Mouse (Mus musculus): Measurements from ENCODE around the gene Syt13.
A peak's percentile ranks its signal among the peaks of the same experiment; 100 is the strongest.

The Syt13 gene

DNA sequence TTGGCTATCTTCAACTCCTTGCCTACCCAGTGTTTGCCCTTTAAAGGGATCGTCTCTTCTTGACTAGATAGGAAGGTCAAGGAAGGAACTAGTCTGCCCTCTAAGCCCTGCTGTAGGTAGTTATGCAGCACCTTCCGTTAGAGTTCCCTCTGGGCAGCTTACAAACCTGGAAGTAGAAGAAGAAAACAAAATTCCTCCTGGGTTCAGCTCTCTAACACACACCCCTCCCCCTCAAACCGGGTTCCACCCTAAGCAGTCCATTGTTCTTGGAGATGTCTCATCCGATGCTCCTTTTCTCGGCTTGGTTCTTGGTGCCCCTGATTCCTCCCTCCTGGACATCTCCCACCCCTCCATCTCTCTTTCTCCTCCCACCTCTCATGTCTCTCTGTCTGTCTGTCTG, 14.8 kb downstream of the Syt13 start:
- DNase-seq = no peak

- DNase-seq = peak; percentile 75
Measured at GRCm38 (mm10) chr2:92931061-92931460, 16.2 kb downstream of the Syt13 start.

GRCm38 (mm10) chr2:92933379-92933778, 18.5 kb downstream of the Syt13 start:
- DNase-seq = no peak

- DNase-seq = no peak
Measured at GRCm38 (mm10) chr2:92934312-92934982, 19.5 kb downstream of the Syt13 start.

DNA sequence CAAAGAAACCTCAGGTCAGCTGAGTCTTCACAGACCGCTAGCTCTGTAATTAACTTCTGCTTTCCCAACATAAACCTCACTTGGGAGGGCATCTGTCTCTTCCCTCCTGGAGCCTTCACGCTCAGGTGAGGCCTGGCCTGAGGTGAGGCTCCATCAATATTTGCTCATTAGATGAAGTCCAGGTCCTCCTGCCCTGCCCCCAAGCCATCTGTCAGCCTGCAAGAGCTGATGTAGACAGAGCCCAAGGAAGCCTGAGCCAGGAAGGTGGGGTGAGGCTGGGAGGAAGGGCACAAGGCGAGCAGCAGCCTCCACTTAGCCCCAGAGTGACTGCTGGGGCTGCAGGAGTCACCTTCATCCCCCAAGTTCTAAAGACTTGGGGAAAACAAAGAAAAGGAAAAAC, 20.6 kb downstream of the Syt13 start:
- no peak for DNase-seq

GRCm38 (mm10) chr2:92938063-92938462, 23.2 kb downstream of the Syt13 start:
- DNase-seq = no peak

DNA sequence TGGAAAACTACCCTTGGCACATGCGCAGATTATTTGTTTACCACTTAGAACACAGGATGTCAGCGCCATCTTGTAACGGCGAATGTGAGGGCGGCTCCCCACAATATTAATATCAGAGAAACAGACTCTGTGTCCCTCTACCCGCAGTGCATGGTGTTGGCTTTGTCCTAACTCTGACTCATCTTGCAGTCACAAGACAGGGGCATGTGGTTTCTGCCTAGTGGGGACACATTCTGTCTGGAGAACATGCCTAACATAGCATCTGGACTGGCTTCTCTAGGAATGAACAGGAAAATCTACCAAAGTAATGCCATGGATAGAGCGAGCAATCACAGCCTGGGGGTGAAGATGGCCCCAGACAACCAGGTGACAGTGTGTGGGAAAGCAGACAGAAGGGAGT, 23.9 kb downstream of the Syt13 start:
- DNase-seq = no peak

GRCm38 (mm10) chr2:92940963-92941362, 26.1 kb downstream of the Syt13 start:
- DNase-seq = no peak

GRCm38 (mm10) chr2:92941463-92941862, 26.6 kb downstream of the Syt13 start:
- DNase-seq = no peak

DNA sequence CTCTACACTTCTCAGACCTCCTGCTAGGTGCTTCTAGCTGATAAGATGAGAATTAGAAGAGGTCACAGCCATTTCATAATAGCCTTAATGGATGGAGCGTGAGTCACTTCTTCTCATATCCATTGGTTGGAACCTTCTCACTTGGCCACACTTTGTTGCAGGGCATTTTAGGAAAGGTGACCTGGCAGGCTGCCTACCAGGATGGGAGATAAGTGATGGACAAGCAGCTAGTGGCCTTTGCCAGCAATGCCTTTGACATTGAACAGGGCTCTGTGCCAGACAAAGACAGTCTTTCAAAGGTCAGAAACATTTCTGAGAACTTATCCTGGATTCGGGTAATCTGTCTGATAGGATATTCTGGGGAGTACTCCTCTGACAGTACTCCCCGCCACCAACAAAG, 28.5 kb downstream of the Syt13 start:
- DNase-seq = no peak

DNA sequence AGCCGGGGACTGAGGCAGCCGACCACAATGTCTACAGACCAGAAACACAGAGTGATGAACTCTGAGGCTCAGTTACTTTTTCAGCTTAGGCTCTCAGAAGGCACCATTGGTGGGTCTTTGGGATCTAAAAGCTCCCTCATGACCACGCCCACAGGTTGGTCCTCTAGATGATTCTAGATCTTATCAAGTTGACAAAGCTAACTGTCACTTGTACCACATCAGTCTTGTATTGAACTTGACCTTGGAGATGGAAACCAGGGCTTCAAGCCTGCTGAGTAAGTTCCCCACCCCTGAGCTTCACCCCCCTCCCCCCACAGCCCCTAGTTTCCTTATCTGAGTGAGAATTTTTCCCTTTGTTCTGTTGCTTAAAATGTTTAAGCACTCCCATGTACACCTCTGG, 29.5 kb downstream of the Syt13 start:
- DNase-seq = no peak

GRCm38 (mm10) chr2:92945125-92945746, 30.3 kb downstream of the Syt13 start:
- no peak for DNase-seq

DNA sequence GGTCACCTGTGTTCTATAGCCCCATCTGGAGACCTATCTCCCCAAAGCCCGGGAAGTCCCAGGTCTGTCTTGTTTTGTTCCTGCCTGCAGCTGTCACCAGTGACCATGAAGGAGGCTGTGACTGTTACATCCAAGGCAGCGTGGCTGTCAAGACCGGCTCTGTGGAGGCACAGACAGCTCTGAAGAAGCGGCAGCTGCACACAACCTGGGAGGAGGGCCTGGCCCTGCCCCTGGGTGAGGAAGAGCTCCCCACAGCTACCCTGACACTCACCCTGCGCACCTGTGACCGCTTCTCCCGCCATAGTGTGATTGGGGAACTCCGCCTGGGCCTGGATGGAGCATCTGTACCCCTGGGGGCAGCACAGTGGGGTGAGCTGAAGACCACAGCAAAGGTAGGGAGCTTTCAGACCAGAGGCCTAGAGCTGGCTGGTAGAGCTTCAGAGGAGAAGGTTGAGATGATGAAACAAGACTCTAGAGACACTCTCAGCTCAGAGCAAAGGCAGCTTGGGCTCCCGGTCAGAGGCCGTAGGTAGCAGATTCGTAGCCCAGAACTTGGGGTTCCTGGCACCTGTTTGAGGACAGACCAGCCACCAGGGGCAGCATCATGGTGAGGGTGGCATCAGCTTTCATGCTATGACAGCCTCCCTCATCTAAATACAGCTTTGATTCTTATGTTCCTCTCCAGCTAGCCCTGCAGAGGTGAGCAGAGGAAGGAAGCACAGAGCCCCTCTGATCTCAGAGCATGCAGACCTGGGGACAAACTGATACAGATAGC, 31.1 kb downstream of the Syt13 start:
- DNase-seq = peak; percentile 87

GRCm38 (mm10) chr2:92947981-92948698, 33.2 kb downstream of the Syt13 start:
- DNase-seq = peak; percentile 75

GRCm38 (mm10) chr2:92948699-92949300, 33.9 kb downstream of the Syt13 start:
- no peak for DNase-seq

GRCm38 (mm10) chr2:92949518-92949917, 34.6 kb downstream of the Syt13 start:
- DNase-seq = no peak

GRCm38 (mm10) chr2:92953450-92953849, 38.6 kb downstream of the Syt13 start:
- DNase-seq = no peak

GRCm38 (mm10) chr2:92954404-92955114, 39.7 kb downstream of the Syt13 start:
- peak; percentile 89 for DNase-seq

DNA sequence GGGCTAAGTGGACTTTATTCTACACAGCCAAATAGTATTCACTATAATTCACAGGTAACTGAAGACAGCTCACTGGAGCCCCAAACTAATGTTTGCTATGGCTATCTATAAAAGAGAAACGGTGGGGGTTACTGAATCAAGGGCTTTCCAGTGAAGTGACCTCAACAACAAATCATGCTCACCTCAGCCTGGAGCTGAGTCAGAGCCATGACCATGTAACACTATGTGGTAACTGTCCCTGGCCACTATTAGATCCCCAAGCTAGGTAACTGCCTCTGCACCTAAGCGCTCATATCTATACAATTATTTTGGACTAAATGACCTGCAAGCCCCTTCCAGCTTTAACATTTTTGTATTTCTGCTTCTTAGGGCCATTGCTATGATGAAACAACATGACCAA, 42.0 kb downstream of the Syt13 start:
- no peak for DNase-seq

DNA sequence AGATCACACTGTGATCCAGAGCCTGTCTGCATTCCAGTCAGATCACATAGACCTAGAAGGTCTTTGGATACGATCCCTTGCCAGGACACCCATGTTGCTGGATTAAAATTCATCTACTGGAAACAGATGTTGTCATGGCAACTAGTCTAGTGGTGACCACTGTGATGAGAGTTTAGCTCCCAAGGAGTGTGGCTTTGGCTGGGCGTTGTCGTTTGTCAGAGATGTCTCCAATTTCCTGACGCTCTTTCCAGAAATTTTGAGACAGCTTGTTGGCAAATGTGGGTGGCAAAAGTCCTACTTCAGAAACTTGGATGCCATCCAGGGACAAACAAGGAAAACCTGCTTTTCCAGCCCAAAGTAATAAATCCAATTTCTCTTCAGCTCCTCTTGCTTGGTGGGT, 43.7 kb downstream of the Syt13 start:
- DNase-seq = no peak

DNA sequence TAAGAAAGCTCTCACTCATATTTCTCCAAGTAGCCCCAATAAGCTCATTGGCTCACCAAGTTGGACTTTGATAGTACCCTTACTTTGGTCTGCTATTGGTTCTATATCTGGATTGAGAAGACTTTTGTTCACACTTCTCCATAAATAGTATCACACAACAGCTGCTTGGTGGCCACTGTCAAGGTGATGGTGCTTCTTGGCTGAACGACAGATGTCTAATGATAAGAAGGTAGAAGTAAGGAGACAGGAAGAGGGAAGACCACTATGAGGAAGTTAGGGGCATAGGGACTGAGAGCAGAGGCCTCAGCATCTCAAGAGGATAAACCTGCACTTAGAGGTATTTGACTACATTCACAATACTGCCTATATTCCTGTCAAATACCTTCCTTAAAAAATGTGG, 49.4 kb downstream of the Syt13 start:
- no peak for DNase-seq

GRCm38 (mm10) chr2:92966257-92966656, 51.4 kb downstream of the Syt13 start:
- peak; percentile 64 for DNase-seq

All from thymus, postnatal 14 days (tissue).